Mouse (Mus musculus): Measurements from ENCODE around the gene Rspo4.

The Rspo4 gene

DNA sequence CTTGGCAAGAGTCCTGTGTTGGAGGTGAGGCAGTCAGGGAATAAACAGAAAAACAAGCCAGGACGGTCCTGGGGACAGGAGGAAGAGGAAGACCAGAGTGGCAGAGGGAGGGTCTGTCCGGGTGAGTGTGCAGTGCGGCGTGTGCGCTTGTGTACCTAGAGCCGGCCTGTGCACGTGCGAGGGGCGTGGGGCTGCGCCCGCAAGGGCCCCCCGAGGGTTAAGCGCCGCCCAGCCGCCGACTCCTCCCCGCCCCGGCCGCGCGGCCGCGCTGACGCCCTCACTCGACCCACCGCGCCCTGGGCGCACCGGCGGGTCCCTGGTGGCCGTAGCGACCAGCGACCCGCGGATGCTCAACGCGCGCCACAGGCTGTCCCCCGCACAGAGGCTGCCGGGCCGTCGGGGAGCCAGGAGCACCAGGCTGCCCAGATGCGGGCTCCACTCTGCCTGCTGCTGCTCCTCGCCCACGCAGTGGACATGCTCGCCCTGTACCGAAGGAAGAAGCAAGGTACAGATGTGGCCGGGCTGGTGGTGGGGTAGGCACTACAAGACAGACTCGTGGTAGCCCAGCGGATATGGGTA, at the start of gene Rspo4:
Rspo4 (plus strand) TSS at position 280 of the 579 bp plus-strand sequence.
- DNase-seq, result peak; percentile 12

DNA sequence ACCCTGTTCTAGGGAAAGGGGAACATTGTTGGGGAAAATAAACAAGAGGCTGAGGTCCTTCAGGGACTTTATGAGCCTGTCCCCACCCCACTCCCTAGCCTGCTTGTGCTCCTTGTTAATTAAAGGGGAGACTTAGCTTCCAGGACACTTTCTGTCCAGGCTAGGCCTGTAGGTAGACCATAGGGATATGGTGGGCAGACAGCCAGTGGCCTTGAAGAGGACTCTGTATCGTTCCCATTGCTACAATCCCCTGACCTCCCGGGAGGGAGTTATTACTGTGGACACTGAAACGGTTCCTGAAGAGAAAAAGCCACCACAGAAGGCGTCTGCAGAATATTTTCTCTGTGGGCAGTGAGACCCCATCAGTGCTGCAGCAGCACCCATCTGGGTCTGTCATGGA, 27.1 kb upstream of the Rspo4 start:
- DNase-seq, result no peak

DNA sequence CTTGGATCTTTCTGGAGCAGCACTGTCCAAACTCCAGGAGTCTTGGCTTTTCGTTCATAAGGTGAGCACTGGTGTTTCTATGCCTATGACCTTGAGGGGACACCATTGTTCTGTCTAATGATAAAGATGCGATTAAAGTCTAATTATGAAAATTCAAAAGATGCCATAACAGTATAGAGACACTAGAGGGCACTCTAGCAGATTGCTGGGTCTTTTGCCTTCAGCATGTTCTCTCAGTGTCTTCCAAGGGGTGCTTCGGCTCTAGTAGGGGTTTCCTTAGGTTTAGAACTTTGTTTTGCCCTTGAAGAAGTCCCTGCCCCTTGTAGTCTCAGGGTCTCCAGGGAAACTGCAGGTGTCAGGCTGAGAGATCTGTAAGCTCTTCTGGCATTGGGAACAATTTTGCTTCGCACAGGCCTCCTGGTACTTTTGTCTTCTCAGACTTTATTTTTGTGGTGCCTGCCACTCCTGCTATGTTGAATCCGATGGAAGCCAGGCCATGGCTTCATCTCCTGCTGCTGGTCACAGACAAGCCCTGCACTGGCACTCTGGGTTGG, 19.6 kb downstream of the Rspo4 start:
- no peak for DNase-seq

DNA sequence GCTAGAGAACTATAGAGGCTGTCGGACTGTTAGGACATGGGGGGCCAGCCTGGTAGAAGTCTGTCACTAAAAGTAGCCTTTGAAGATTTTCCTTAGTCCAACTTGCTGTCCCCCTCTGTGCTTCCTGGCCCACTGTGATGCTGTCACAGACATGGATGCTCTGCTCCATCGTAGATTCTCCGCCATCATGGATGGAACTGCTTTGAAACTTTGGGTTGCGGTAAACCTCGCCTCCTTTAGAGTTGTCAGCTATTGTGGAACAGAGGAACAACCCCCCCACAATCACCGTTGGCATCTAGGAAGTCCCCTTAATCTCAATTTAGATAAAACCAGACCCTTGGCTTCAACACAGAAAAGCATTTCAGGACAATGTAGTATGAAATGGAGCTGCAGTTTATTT, 22.2 kb downstream of the Rspo4 start:
- no peak for DNase-seq

DNA sequence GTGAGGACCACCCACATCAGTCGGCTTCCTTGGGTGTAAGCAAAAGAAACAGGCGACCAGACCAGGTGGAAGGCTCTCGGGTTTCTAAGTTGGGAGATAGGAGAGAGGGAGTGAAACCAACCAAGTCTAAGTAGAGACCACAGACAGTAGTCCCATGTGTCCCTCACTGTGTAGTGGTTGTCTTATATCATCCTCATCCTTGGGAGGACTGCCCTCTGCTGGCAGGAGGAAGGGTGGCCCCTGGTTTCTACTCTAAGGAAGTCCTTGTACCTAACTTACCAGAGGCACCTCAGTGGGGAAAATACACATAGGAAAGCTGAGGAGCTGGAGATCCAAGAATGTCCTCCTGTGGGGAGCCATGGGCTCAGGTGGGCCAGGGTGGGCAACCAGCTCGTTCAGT, 23.8 kb downstream of the Rspo4 start:
- peak; percentile 36 for DNase-seq

DNA sequence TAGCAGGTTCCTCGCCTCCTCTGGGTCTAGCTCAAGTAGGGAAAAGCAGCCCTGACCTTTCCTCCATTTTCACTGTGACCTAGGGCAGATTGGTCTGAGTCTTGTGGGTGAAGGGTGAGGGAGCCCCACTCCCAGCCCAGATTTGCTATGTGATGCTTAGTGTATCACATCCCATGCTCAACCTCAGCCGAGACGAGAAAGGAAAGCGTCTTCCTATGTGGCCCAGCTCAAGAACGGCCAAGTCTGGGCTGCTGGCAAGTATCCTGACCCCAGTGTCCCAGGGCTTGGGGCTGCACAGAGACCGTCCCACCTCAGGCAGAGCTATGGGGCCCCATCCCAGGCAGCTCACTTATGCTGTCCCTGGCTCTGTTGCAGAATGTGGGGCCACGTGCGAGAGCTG, 25.5 kb downstream of the Rspo4 start:
- no peak for DNase-seq

DNA sequence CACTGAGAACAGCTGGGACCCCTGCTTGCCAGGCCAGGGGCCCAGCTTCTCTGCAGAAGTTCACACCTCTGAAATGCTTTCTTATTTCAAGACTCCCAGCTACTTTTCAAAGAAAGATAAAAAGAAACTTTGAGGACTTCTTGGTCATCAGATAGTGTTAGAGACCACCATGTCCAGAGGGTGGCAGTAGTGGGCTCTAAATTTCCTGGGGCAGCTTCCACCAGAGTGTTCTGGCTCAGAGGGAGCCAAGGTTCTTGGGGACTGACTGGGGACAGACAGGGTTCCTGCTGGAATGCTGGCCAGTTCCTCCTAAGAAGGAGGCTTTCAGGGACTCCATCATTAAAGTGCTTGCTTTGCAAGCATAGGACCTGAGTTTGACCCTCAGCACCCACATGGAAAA, 31.8 kb downstream of the Rspo4 start:
- peak; percentile 12 for DNase-seq

DNA sequence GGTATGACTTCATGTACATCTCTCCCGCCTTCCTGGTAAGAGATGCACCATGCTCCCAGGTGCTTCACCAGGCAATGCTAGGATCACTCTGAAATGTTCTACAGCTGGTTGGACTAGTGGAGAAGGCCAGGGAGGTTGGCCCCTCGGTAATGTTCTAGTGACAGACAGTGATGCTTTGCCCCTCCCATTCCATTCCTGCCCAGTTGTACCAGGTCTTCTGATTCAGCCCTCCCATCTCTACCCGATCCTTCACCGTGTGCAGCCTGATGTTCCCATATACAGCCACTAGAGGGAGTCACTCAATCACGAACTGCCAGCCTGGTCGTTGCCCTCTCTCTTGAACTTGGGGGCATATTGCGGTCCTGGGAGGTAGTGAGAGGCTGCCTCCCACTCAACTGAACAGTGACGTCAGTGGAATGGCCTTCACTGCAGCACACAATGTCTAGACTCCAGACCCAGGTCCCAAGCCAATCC, 33.3 kb downstream of the Rspo4 start:
- DNase-seq, result peak; percentile 35

DNA sequence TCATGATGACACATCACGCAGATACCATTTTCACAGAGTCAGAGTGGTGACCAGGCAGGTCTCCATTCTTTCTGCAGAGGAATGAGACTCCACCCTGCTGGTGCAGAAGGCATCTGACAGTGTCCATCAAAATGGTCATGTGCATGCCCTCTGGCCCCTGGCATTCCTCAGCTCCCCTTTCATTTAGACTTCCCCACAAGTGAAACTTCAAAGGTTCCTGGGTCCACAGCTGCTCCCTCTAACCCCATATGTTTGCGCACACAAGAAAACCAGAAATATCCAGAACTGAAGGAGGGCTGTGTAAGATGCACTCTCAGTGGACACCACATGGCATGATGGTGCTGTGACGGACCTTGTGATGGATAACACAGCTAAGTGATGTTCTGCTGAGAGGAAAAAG, 35.9 kb downstream of the Rspo4 start:
- no peak for DNase-seq

DNA sequence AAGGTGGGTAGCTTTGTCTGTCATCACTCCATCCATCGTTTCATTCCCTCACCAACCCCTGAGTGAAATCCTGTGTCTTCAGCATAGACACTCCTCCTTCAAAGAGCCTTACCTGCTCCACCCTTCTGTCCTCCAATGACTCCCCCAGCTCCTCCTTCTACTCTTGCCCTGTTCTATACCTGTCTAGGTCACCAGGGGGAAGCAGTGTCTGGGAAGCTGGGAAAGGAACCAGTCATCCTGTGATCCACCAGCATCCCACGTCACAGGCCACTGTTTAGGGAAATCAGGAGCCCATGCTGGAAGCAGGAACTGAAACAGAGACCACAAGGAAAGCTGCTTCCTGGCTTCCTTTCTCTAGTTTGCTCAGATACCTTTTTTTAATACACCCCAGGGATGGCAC, 37.0 kb downstream of the Rspo4 start:
- DNase-seq, result no peak

DNA sequence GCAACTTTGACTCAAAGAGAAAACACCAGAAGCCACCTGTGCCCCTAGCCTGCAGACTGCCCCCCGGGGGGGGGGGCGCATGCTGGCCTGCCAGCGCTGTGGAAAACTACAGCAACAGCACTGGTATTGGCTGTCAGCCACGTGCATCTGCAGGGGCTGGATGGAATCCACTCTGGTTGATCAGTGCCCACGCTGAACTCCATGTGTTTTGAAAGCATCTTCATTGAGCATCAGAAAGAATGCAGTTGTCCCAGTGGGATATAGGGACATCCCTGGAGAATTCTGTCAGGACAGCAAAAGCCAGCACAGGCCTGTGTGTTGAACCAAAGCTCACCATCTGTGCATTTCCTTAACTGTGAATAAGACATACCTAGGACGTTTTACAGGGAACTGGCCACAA, 48.3 kb downstream of the Rspo4 start:
- DNase-seq, result no peak

DNA sequence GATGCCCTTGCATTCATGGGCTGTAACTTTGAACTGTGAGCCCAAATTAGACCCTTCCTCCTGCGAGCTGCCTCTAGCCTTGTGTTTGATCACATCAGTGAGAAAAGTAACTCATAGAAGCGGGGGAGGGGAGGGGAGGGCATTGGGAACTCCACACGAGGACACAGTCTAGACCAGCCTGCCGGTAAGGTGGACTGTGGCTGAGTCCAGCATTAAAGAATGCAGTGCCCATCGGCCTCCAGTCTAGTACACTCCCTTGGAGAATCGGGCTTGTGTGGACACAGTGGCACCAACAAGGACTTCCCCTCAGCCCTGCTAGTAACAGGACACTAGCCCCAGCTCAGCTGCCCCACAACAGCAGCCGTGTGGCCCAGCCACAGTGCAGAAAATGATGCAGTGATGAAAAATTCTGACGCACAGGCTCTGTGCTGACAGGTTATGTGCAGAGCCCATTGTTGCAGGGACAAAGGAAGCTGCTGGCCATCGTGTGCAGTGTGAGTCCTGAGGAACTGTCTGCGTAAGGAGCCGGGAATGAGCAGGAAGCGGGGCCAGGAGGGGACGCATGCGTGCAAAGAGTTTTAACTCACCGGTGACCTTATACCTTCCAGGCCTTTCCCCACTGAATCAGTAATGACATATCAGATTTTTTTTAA, 50.5 kb downstream of the Rspo4 start:
- DNase-seq, result no peak

DNA sequence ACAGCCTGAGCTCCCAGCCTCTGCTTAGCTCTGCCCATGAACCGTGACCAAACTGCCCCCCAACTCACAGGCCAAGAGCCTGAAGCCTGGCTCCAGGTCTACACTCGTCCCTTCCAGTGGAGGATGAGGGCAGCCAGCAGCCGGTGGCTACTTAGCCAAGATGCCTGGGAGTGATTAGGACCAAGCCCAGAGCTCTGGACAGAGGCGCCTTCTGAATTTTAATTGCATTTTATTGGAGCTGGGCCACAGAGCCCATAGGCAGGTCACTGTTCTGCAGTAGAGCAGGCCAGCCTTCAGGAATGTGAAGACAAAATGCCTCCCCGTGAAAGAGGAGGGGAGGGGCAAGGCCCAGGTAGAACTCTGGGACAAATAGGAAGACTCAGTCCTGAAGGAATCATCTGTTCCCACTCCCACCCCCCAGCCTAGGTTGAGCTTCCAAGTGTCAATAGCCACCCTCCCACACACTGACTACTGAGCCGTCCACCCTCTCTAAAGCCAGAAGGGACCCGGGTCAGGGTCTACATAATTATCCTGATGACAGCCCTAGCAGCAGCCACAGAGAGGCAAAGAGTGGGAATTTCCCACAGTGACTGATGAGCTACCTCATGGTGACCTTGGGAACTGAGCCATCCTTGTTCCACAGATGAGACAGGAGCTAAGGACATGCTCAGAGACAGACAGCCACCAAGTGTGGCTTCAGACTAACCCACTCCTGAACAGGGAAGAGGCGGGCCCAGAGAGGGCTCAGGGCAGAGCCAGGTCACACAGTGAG, 51.7 kb downstream of the Rspo4 start:
- DNase-seq, result no peak

DNA sequence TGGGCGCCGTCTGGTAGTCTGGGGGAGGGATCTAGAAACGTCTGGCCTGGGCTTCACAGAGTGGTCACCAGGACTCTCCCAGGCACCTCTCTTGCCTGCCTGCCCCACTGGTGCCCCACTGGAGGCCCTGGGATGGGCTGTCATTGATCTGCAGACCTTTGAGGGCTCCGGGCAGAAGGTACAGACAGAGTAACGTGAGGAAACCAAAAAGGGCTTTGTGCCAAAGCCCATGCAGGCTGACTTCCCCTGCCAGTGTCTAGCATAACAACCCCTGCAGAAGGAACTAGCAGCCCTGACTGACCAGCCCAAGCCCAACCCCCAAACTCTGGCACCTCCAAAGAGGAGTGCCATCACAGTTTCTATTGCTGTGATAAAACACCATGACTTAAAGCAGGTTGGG, 53.2 kb downstream of the Rspo4 start:
- DNase-seq, result no peak

DNA sequence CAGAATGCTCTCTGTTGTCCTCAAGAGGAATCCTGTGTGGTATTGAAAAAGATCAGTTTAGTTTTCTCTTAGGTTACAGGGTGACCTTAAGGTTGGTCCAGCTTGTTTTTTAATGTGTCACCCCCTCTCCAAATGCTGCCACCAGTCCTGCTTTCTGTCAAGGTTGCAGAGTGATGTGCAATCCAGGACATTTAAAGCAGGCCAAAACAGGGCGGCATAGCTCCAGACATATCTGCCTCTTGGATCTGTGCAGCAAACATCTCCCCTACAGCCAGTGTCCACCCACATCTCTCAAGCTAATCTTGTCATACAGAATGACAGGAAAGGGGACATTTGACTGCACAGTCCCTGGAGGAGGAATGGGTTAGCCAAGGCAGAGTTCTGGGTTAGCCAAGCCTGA, 55.4 kb downstream of the Rspo4 start:
- DNase-seq, result no peak

DNA sequence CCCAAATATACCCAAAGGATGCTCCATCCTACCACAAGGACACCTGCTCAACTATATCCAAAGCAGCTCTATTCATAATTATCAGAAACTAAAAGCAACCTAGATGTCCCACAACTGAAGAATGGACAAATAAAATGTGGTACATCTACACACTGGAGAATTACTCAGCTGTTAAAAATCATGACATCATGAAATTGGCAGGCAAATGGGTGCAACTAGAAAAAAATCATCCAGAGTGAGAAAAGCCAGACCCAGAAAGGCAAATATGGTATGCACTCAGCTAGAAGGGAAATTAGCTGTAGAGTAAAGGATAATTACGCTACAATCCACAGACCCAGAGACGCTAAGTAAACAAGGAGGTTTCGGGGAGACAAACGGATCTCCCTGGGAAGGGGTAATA, 58.1 kb downstream of the Rspo4 start:
- no peak for DNase-seq

DNA sequence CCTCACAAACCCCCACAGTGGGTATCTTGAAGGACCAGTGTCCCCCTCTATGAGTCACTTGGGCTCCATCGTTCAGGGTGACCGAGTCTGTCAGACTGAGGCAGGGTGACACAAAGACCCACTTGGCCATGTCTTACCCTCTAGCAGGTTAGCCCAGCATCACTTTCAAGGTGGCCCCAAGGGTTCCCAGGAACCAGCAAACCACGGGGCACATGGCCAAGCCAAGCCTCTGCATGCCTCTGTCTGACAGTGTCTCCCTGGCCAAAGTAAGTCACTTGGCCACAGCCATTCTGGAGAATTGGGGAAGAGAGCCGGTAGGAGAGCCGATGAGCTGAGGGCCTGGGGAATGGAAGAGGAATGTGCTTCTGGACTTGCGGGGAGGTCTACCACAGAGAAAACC, 60.5 kb downstream of the Rspo4 start:
- no peak for DNase-seq

DNA sequence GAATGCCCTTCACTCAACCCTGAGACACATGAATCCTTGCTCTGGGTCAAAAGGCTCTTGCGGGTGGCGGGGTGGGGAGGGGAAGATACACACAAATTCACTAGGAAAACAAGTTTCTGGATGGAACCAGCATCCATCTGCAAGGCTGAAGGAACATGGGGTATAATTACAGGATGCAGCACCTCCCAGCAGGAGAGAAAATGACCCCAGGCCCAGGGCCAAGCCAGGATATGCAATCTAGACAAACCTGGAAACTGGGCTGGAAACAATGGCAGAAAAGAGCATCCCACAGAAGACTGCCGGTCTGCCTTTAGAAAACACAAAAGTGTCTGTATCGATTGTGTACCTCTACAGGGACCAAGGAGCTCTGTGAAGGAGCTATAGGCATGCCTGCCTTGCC, 61.2 kb downstream of the Rspo4 start:
- DNase-seq, result no peak

DNA sequence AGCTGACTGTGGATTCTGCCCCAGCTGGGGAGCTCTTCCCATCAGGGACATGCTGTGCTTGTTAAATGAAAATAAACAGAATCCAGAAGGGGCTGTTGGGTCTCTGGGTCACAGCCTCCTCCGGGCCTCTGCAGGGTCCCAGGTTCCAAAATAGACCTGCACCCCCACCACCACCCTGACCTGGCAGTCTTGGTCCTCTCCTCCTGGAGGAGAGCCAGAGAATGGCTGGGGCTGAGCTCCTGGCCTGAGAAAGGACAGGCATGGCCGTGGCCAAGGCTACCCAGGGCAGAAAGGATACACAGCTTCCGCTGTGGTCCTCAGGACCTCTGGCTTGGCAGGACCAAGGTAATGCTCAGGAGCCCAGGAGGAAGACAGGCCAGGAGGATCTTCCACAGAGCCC, 61.9 kb downstream of the Rspo4 start:
- no peak for DNase-seq

DNA sequence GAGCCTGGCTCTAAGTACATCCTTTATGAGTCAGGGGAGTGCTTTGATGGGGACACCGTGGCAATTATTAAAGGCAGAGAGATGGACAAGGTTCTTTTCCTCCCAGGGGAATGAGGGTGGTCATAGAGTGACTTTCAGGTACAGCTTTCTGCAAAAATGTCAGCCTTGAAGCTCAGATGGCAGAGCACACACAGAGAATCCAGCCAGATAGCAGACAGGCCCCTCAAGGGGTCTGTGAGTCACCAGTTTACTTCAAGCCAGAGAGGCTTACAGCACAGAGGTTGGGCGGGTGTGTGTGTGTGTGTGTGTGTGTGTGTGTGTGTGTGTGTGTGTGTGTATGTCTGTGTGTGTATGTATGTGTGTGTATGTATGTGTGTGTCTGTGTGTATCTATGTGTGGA, 64.3 kb downstream of the Rspo4 start:
- no peak for DNase-seq

DNA sequence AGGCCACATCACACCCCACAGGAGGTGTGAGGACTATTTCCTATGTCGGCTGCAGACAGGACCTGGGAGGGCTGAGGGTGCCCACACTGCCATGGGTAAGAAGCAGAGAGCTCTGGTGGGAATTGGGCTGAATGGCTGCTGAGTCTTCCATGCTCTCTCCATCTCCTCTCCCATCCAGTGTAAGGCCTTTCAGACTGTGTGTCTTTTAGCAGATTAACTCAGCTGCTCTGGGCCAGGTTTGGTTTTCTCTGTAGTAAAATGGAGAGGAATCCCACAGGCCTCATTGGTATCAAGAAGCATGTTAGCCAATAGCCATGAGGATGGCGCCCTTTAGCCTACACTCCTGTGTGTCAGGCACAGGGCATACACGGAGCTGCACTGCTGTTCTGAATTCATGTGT, 66.7 kb downstream of the Rspo4 start:
- DNase-seq, result no peak

DNA sequence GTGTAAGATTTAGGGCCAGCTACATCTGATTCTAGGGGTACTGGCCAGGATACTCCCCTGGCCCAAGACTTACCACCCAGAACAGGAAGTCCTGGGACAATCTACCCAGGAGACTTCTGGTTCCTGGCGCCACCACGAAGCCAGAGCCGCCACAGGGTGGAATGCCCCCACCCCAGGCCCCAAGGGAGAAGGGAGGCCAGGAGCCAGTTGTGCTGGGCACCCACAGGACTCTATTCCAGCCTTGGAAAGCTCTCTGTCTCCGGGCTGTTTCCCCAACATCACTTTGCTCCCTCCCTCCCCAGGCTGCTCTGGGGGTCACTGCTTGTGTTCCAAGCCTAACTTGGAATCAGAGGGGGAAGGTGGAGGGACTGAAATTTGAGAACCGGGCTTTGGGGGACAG, 67.8 kb downstream of the Rspo4 start:
- no peak for DNase-seq

DNA sequence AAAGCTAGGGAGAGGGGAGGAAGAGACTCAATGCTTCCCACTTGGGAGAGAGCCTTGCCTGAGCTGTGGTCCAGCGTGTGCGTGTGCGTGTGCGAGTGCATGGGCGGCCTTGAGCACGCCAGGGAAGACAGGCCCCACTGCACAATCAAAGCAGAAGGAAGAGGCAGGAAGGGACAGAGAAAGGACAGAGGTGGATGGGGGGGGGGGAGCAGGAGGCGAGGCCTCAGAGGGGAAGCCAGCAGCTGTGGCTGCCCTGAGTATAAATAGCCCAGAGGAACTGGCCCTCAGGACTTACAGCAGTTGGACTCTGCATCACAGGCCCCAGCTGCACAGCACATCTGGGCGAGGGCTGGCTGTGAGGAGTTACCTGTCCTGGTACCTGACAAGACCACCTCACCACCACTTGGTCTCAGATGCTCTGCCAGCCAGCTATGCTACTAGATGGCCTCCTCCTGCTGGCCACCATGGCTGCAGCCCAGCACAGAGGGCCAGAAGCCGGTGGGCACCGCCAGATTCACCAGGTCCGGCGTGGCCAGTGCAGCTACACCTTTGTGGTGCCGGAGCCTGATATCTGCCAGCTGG, 68.3 kb downstream of the Rspo4 start, which contains the start of gene Angpt4:
Angpt4 (plus strand) TSS at position 292 of the 582 bp plus-strand sequence.
- no peak for DNase-seq

DNA sequence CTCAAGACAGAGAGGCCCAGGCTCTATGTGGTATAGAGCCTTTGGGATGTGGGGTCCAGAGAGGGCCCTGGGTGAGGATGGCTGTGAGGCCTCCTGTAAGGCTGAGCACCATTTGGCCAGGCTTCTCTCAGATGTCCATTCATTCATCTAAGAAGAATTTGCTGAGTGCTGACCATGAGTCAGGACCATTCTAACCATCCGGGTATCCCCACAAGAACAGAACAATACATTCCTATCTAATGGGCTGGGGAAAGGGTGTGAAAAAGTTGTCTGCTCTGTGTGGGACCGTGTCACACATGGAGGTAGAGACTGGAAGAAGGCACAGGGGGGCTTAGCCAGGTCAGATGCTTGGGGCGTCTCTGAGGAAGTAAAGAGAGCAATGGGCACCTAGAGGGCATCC, 69.0 kb downstream of the Rspo4 start:
- no peak for DNase-seq
